Mouse (Mus musculus) cerebellum, adult 9-10 months (tissue): ENCODE data around the gene Gm5269.

ENCODE experiments used
- DNase-seq: peaks from one replicate; pipeline ENCODE4 v3.0.0; 2022

The Gm5269 gene

GRCm38 (mm10) chr1:45877463-45877862 is 12.6 kb downstream of the Gm5269 start:
- no peak for DNase-seq

- DNase-seq: no peak
Observed at GRCm38 (mm10) chr1:45876450-45877198, 13.4 kb downstream of the Gm5269 start.

DNA sequence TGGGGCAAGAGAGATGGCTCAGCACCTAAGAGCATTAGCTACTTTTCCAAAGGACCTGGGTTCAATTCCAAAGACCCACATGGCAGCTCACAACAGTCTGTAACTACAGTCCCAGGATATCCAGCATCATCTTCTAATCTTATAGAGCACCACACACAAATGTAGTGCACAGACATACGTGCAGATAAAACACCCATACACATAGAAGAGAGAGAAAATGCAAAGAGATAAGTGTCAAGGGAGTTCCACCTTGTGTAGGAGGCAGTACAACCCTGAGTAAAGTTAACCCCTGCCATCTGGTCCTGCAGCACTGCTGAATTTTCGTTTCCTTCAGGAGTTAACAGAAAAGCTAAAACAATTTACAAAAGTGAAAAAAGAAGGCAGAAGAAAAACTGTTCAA is 14.4 kb downstream of the Gm5269 start:
- DNase-seq: no peak

DNA sequence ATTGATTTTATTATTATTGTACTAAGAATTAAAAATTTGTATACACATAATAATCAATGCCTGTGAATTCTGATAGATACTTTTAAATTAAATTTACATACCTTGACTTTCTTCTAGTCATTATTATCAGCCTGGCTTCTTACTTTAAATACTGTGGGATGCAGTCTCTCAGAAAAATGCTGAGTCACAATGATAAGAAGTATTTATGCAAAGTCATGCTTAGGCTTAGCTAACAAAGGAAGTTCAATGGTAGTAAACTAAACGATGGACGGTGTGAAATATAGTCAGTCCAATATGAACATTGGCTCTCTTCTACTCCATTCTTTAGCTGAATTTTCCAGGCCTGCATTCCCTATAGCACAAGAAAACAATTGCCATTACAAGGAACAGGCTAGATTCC is 16.8 kb downstream of the Gm5269 start:
- no peak for DNase-seq

DNA sequence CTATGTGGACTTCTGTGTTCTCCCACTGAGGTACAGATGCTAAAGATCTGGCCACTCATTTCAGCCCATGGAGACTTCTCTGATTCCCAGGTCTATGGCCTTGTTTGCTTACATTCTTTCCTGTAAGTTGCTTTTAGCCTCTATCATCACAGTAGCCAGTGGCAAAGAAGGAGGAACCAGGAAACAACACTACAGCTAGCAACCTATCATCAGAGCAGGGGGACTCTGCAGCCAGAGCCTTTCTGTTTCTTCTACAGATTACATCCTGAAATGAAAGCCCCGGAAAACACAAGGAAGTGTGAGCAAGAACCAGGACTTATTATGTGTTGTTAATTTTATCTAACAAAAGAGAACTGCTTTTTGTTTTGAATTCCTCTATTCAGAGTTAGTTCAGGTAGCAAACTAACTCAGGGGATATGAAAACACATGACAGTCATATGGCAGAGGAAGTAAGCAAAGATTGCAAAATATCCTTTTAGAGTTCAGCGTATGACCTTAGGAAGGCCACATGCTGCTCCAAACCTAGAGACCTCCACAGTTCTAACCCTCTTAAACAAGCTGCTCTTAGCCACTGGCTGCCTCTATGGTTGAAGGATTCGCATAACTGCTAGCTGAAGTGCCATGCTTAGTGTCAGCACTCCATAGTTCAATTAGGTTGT is 21.5 kb downstream of the Gm5269 start:
- DNase-seq: no peak

DNA sequence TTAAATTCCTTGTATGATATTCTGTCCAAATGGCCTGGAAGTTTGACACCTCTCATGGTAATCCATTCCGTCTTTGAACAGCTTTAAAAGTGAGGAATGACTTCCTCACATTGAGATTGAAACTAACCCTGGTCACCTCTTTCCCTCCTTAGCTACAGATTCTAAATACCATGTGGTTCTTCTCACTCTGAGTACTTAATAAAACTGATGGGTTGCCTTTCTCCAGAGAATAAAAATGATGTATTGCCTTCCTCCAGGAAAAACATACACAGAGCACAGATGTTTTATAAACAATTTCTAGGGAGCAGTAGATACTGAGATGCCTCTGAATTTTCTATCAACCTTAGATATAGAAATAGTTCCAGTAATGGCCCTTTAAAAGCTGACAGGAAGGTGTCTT is 22.0 kb downstream of the Gm5269 start:
- DNase-seq: no peak

DNA sequence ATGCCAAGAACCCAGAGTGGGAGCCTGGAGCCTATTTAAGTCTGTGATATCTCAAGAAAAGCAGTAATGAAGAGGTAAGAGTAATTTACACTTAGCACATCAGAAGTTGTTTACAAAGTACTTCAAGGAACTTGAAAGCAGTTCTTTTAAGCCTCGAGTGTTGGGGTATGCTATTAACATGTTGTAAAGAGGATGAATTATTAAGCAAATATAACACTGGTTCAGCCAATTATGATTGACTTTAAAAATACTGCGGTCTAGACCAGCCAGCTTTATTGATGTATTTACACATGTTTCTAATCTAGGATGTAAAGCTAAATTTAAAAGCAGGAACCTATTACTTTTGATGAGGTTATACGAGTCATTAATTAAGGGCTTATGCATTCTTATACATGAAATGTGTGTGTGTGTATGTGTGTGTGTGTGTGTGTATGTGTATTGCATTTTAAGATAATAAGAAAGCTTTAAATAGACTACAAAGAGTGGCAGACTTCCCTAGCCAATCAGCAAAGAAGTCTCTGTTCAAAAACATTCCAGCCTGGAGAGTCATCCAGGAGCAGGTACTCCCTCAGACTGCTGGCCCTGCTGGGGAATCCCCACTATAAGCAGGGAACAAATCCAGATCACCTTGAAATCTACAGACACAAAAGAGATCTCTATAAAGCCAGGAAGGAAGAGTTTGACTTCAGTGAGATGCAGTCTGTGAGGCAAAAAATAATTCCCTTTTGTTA is 23.6 kb downstream of the Gm5269 start:
- no peak for DNase-seq

DNA sequence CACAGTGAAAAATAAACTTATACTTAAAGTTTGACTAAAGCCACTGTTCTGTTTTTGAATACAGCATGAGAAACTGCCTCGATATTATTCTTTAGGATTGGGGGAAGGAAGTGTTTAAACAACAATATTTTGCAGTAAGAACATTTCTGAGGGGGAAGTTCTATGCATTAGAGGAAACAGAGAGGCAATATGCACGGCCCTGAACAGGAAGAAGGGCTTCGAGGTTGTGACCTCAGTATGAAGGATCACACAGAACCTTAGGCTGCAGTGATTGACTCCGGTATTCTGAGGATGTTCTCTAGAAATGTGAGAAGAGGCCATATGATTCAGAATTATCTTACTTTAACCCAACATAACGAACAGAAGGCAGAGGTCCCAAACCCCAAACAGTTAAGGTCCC is 24.3 kb downstream of the Gm5269 start:
- no peak for DNase-seq

DNA sequence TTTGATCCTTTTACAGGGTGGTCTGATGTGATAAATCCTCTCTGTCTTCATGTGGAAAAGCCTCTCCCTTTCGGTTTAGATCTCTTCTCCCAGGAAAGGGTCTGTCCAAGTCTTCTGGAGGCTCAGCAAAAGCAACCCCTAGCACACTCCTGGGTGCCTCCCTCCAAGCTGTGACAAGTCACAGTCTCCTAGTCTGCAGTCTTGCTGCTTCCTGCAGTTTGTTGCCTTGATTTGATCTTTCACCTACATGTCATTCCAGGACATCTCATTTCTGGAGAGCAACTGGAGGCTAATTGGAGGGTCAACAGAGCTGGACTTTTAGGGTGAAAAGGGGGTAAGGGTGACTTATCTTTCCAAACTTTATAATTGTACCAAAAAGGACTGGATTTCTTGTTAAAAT is 24.8 kb downstream of the Gm5269 start:
- DNase-seq: no peak

DNA sequence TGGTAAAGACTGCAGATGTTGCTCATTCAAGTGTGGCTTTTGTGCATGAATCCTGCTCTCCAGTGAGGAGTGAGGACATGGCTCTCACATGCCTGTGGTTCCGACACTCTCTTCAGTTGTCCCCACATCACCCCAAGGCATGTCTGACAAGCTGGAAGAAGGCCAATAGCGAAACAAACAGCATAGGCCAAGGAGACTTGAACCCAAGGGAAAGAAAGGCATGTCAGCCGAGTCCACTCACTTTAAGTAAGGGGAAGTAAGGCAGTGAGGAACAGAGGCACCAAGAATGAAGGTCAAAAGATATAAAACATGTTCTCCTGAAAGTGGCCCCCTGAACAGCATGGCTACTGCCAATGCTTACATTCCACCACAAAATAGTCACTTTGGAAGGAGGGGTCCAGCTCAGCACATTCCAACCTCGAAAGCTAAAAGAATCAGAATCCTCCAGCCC is 25.5 kb downstream of the Gm5269 start:
- DNase-seq: no peak

GRCm38 (mm10) chr1:45863641-45864040 is 26.4 kb downstream of the Gm5269 start:
- DNase-seq: no peak

DNA sequence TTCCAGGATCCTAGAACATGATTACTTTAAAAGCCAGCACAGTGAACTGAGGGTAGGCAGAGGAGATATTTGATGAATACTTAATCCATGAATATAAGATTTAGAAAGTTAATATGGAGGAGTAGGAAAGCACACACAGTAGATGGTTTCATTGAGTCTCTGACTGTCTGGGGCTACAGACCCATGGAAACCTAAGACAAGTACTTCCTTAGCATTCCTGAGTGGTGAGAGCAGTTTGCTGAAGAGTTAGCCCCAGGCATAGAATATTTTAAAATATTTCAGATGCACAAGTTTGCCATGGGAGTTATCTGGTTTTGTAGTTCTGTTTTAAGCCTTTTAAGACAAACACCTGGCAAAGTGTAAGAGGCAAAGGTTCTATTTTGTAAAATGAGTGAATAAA is 28.9 kb downstream of the Gm5269 start:
- DNase-seq: no peak

GRCm38 (mm10) chr1:45860349-45860748 is 29.7 kb downstream of the Gm5269 start:
- no peak for DNase-seq

DNA sequence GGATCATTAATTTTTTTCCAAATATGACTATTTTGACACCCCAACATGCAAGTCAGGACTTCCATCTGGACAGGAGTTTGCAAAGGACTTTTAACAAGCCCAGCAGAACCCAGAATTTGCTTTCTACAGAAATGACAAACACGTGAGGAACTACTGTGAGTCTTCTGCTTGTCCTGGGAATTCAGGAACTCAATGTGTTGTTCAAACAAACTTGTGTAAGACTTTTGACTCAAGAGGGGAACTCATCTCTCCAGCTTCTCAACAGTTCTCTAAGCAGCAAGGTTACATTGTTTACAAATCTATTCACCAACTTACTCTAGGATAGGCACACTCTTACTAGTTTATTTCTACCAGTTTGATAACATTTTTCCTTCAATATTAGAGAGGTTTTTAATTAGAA is 32.0 kb downstream of the Gm5269 start:
- no peak for DNase-seq

- no peak for DNase-seq
Observed at GRCm38 (mm10) chr1:45845466-45845865, 44.6 kb downstream of the Gm5269 start.
